20 mouse cellular contexts compared by ENCODE assay signal in genomic region chr4:148220656-148221055, GRCm38 (mm10).
A peak's percentile ranks its signal among the peaks of the same experiment; 100 is the strongest.
DNase-seq lines count a peak whose midpoint lies in the region; ATAC-seq lines count a peak whose summit lies in the region.
"Had no signal": no experiment of that assay in that cellular context is flagged by ENCODE, and none has a peak within 500 bp of the region (broad histone marks: within the 10 kb centered on the region; RNA-seq: fewer than 3 reads in every experiment).

No protein-coding gene starts in this region.

- peak; percentile 42; the same call in 1 of the 2 replicates for ATAC-seq in forebrain, embryonic 12.5 days (ENCODE audit: low FRiP score)
- ATAC-seq in megakaryocyte, adult 5-6 weeks (ENCODE audit: poor library complexity, severe bottlenecking), result no peak
- ATAC-seq in hindbrain, embryonic 13.5 days (ENCODE audit: low FRiP score), result no peak
- ATAC-seq in monocyte, adult 5-6 weeks (replicated peaks; ENCODE audit: insufficient number of reproducible peaks, low FRiP score, low TSS enrichment, poor library complexity, severe bottlenecking), result no peak
- ATAC-seq: liver, embryonic 12.5 days had no signal

- no peaks in the 10 kb centered on the region for H3K9me3 ChIP-seq in forebrain, embryonic 12.5 days
- H3K9me3 ChIP-seq in forebrain, embryonic 10.5 days, result no peaks in the 10 kb centered on the region
- H3K9me3 ChIP-seq in megakaryocyte, embryonic 14.5 days, result no peaks in the 10 kb centered on the region
- no peaks in the 10 kb centered on the region for H3K9me3 ChIP-seq in hindbrain, embryonic 13.5 days
- H3K9me3 ChIP-seq: heart, embryonic 13.5 days; limb, embryonic 13.5 days; liver, embryonic 12.5 days had no signal

- H3K27ac ChIP-seq in forebrain, embryonic 12.5 days, result no peak overlapping the region
- H3K27ac ChIP-seq in forebrain, embryonic 10.5 days, result no peak overlapping the region
- H3K27ac ChIP-seq in hindbrain, embryonic 13.5 days, result peak overlapping the region; percentile 44
- H3K27ac ChIP-seq: heart, embryonic 13.5 days; limb, embryonic 13.5 days; liver, embryonic 12.5 days had no signal

- no peaks in the 10 kb centered on the region for H3K36me3 ChIP-seq in forebrain, embryonic 12.5 days (replicated peaks)
- no peaks in the 10 kb centered on the region for H3K36me3 ChIP-seq in forebrain, embryonic 10.5 days (replicated peaks)
- no peaks in the 10 kb centered on the region for H3K36me3 ChIP-seq in megakaryocyte, embryonic 14.5 days (replicated peaks; ENCODE audit: low read length)
- no peaks in the 10 kb centered on the region for H3K36me3 ChIP-seq in hindbrain, embryonic 13.5 days
- H3K36me3 ChIP-seq: heart, embryonic 13.5 days; limb, embryonic 13.5 days; liver, embryonic 12.5 days had no signal

- H3K9ac ChIP-seq in forebrain, embryonic 12.5 days, result no peak overlapping the region
- peak overlapping the region; percentile 1; the same call in 1 of the 2 replicates for H3K9ac ChIP-seq in hindbrain, embryonic 13.5 days
- H3K9ac ChIP-seq: heart, embryonic 13.5 days; limb, embryonic 13.5 days; liver, embryonic 12.5 days had no signal

- H3K4me3 ChIP-seq in forebrain, embryonic 12.5 days (replicated peaks), result no peak overlapping the region
- no peak overlapping the region for H3K4me3 ChIP-seq in forebrain, embryonic 10.5 days
- H3K4me3 ChIP-seq in megakaryocyte, embryonic 14.5 days (replicated peaks), result peak overlapping the region; percentile 54
- H3K4me3 ChIP-seq in hindbrain, embryonic 13.5 days, result no peak overlapping the region
- H3K4me3 ChIP-seq: heart, embryonic 13.5 days; limb, embryonic 13.5 days; liver, embryonic 12.5 days had no signal

- H3K4me2 ChIP-seq in forebrain, embryonic 12.5 days, result no peak overlapping the region
- no peak overlapping the region for H3K4me2 ChIP-seq in hindbrain, embryonic 13.5 days
- H3K4me2 ChIP-seq: heart, embryonic 13.5 days; limb, embryonic 13.5 days; liver, embryonic 12.5 days had no signal

- peaks cover 40% of the 10 kb centered on the region for H3K27me3 ChIP-seq in forebrain, embryonic 12.5 days
- H3K27me3 ChIP-seq in forebrain, embryonic 10.5 days (ENCODE audit: poor library complexity, severe bottlenecking), result peaks cover 49% of the 10 kb centered on the region
- H3K27me3 ChIP-seq in megakaryocyte, embryonic 14.5 days (replicated peaks), result peaks cover 37% of the 10 kb centered on the region
- peaks cover 29% of the 10 kb centered on the region for H3K27me3 ChIP-seq in hindbrain, embryonic 13.5 days

- DNase-seq in forebrain, embryonic 10.5 days (ENCODE audit: extremely low spot score, low spot score), result no peak
- peak; percentile 76 for DNase-seq in retina, postnatal 1 day
- DNase-seq: adrenal gland, adult 8-10 months; cerebellum, adult 18-20 months; gastrocnemius, postnatal 25 days; heart, adult 18-20 months; heart, postnatal 14 days; kidney, adult 11 months; kidney, postnatal 10 days; lung, adult 18-20 months; lung, postnatal 14 days; right cerebral cortex, postnatal 14 days had no signal

- WGBS in forebrain, embryonic 12.5 days, result 12% methylated on average over 10 of the region's 10 CpGs
- WGBS in forebrain, embryonic 10.5 days, result 16% methylated on average over 10 of the region's 10 CpGs
- 6% methylated on average over 10 of the region's 10 CpGs for WGBS in hindbrain, embryonic 13.5 days

- peaks cover 18% of the 10 kb centered on the region for H3K4me1 ChIP-seq in forebrain, embryonic 12.5 days
- peaks cover 18% of the 10 kb centered on the region for H3K4me1 ChIP-seq in forebrain, embryonic 10.5 days
- peaks cover 39% of the 10 kb centered on the region for H3K4me1 ChIP-seq in megakaryocyte, embryonic 14.5 days
- H3K4me1 ChIP-seq in hindbrain, embryonic 13.5 days (replicated peaks), result peaks cover 23% of the 10 kb centered on the region
- H3K4me1 ChIP-seq: heart, embryonic 13.5 days; liver, embryonic 12.5 days had no signal
